Mouse (Mus musculus) cerebellum, adult 2 months (tissue): ENCODE measurements around the gene 2210016F16Rik. TPM values are rescaled to one million over a fixed set of nuclear protein-coding genes. Genes with fewer than 3 reads are reported as not detected.

ENCODE experiments used
- DNase-seq, 2 experiments: peaks; one replicate each; pipeline ENCODE4 v3.0.0; 2021
- H3K27ac ChIP-seq: fragments of 200-500 bp; 2 replicates; pipeline ENCODE4 v1.5.1; 2012; ENCODE audit warnings: low read length, control low read depth, inconsistent platforms; ENCODE audit not compliant: insufficient read depth
- H3K27me3 ChIP-seq: fragments of 200-500 bp; 2 replicates; pipeline ENCODE4 v1.6.1; 2012; ENCODE audit warnings: inconsistent platforms, mild to moderate bottlenecking, low read length, moderate library complexity; ENCODE audit not compliant: control insufficient read depth, insufficient read depth
- H3K4me1 ChIP-seq: fragments of 200-500 bp; 2 replicates; pipeline ENCODE4 v1.6.1; 2011; ENCODE audit warnings: low read length; ENCODE audit not compliant: control insufficient read depth, insufficient read depth
- H3K4me3 ChIP-seq: fragments of 200-500 bp; replicated peaks from 2 replicates; pipeline ENCODE3; 2011; ENCODE audit warnings: mild to moderate bottlenecking, low read depth, low read length, control low read depth; ENCODE audit not compliant: insufficient read depth
- CTCF ChIP-seq: fragments of 200-500 bp; IDR thresholded peaks from 2 replicates; pipeline ENCODE4 v1.5.1; 2011; ENCODE audit warnings: low read depth, mild to moderate bottlenecking, control low read depth, low read length, moderate library complexity, borderline replicate concordance; ENCODE audit not compliant: insufficient read depth
- POLR2A ChIP-seq: fragments of 200-500 bp; IDR thresholded peaks from 2 replicates; pipeline ENCODE4 v1.6.1; 2011; ENCODE audit warnings: low read length, control low read depth, borderline replicate concordance; ENCODE audit not compliant: insufficient read depth
- WGBS: fragments of 180-500 bp; shearing (Covaris S2); methylation state at CpG from one replicate; pipeline ENCODE4 v1.1.7; 2018; 5-methylcytosine and 5-hydroxymethylcytosine counted together
- polyA plus RNA-seq: library from polyadenylated mRNA; depleted of rRNA; stranded (reverse); fragments of >200 nt; gene quantifications from 2 replicates; pipeline ENCODE4 v1.2.3, GENCODE M21; 2012; rRNA removed

2210016F16Rik gene
- polyA plus RNA-seq, 1 experiment = 8.5 TPM

DNA sequence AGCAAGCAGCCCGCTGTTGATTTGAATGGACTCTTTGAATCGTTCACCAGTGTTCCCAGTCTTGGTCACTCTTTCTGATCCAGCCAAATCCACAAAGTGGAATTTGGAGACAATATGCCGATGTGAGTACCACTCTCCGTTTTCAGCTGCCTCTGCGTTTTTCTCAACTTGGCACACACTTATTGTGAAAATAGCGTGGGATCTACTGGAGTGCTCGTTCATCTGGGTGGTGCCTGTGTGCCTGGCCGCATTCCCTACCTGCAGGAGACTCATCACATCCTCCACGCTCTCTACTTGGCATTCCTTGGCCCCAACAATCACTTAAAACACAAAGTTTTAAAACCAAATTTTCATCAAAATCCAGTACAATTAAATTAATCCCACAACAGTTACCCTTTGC is 40.5 kb downstream of the 2210016F16Rik start:
- Histone ChIP-seq H3K27ac (no peak overlapping the region), H3K4me1 (no peaks in the 10 kb centered on the region), H3K27me3 (no peaks in the 10 kb centered on the region), H3K4me3 (no peak overlapping the region)
- 34% methylated on average over 9 of the region's 9 CpGs for WGBS
- no peak for TF ChIP-seq CTCF
- TF ChIP-seq POLR2A = no peak
- DNase-seq = no peak

DNA sequence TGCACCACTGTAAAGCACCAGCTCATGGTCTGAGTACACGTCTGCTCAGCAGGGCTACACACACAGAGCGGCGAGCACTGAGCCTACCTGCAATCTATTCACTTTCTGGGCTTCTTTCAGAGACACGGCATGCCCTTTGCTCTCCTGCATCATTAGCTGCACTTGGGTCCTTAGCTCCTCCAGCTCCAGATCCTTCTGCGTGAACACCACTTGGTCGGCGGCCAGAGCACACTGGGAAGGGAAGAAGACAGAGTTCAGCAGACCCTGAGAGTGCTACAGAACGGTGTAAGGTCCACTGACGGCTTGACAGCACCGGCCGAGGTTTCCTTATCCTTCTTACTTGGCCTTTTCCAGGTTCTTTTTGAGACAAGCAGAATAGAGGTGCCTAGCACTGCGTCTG is 47.6 kb downstream of the 2210016F16Rik start:
- TF ChIP-seq CTCF (no peak), POLR2A (no peak)
- Histone ChIP-seq H3K27me3 (no peaks in the 10 kb centered on the region), H3K27ac (no peak overlapping the region), H3K4me3 (no peak overlapping the region), H3K4me1 (no peaks in the 10 kb centered on the region)
- WGBS = 74% methylated on average over 12 of the region's 12 CpGs
- DNase-seq = no peak

DNA sequence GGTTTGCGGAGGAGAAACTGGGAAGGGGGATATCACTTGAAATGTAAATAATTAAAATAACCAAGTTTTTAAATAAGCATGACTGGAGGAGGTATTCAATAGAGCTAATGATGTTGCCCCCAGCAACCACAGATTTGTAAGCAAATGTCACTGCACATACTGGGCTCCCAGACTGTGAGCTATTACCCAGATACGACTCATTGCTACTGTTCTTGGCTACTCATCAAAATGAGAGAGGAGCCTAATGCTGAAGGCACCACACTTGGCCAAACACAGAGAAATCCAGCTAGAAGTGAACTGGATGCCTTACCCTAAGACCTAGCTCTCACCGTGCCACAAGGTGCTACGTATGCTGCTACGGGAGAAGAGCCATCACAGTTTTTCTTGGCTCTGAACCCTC is 50.9 kb downstream of the 2210016F16Rik start:
- H3K4me1 ChIP-seq = no peaks in the 10 kb centered on the region
- H3K27me3 ChIP-seq = no peaks in the 10 kb centered on the region
- no peak overlapping the region for H3K27ac ChIP-seq
- TF ChIP-seq CTCF (no peak), POLR2A (no peak)
- DNase-seq = no peak
- 79% methylated on average over 5 of the region's 5 CpGs for WGBS
- H3K4me3 ChIP-seq = no peak overlapping the region

Other genes with a start within 250 kb of the 2210016F16Rik start
- gene Idnk, start 227.6 kb downstream of the 2210016F16Rik start, polyA plus RNA-seq = 35.5 and 39.6 TPM in 2 replicates
- gene Ubqln1, start 169.6 kb downstream of the 2210016F16Rik start, polyA plus RNA-seq = 147 and 154 TPM in 2 replicates
- gene Gkap1, start 109.5 kb downstream of the 2210016F16Rik start, polyA plus RNA-seq = 27.9 and 30.0 TPM in 2 replicates
- gene Kif27, start 26.1 kb downstream of the 2210016F16Rik start, polyA plus RNA-seq = 0.47 and 0.59 TPM in 2 replicates
- gene Rmi1, start 17.0 kb upstream of the 2210016F16Rik start, polyA plus RNA-seq = 15.6 and 16.8 TPM in 2 replicates
- gene Hnrnpk, start 18.1 kb upstream of the 2210016F16Rik start, polyA plus RNA-seq = 385 and 442 TPM in 2 replicates
- gene Slc28a3, start 225.7 kb upstream of the 2210016F16Rik start, polyA plus RNA-seq = 0.05 and 0.25 TPM in 2 replicates